Mouse (Mus musculus): ENCODE measurements around the gene Cnot10.

The Cnot10 gene

GRCm38 (mm10) chr9:114549117-114549516, 90.9 kb downstream of the Cnot10 start:
- no peak for DNase-seq (ENCODE audit: low spot score in 2 of 2)

DNA sequence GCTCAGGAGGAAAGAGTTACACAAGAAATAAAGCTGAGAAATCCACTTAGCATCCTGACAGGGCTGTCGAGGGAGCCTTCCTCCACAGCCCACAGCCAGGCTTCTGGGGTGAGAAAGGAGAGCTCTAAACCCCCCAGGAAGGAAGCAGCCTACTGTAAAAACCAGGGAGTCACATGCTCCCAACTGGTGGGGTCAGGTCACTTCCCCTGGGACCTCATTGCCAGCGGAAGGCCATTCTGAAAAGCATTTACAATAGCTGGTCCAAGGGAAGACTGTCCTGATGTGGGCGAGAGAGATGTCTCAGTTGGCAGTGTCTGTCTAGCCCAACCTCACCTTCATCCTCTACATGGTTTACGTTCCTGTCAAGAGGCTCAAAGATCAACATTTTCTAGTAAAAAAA, 91.5 kb downstream of the Cnot10 start:
- DNase-seq (ENCODE audit: low spot score in 2 of 2): no peak

GRCm38 (mm10) chr9:114547643-114548077, 92.3 kb downstream of the Cnot10 start:
- no peak for DNase-seq (ENCODE audit: low spot score in 2 of 2)

DNA sequence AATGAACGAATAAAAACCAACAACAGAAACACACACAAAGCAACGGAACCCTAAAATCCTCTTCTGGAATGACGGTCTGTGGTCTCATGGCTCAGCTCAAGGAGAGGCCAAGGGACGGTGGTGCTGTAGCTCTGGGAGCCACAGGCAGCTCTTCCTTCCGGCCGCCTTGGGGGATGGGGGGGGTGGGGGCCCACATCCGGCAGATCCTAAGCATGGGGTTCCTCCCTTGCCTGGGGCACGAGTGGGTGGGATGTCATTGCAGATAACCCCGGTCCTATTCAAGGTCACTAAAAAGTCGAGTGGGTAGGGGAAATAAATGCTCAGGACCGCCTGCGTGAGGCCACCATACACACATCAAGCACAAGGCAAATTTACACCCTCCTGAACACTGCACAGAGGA, 93.2 kb downstream of the Cnot10 start:
- DNase-seq (ENCODE audit: low spot score in 2 of 2): no peak

GRCm38 (mm10) chr9:114544754-114545393, 95.1 kb downstream of the Cnot10 start:
- DNase-seq (ENCODE audit: low spot score in 2 of 2): no peak

DNA sequence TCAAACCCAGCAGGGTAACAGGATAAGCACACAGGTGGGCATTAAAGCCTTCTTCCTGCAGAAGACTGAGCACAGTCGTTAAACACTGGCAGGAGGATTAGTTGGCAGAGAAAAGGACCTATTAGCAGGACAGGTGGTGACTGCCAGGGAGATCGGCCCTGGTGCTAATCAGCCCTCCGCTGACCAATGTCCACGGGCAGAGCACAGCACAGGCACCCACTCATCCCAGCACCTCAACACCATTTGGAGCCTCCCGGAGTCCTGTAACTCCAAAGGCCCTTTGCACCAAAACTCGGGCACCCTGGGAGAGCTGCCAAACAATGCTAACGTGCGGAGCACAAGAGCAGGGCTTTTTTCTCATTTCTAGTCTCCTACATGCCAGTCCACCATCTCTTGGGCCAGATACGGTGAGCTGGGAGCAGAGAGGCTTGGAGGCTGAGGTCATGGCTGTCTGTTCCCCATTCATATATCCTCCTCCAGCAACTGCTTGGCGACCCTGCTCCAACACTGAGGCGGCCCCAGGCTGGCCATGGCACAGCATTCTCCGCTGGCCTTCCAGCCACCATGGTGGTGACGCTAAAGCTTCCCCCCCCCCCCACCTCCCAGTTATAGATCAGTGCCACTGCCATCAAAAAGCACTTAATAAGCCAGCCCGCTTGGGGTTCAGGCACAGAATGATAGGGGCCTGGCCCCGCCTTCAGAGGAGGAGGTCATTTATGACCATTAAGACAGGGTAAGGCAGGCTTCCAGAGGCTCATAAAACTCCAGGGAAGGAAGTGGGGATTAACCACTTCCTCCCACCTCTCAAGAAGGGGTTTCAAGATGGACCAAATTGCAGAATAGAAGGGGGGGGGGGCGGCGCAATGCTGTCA, 95.9 kb downstream of the Cnot10 start:
- DNase-seq (ENCODE audit: low spot score in 2 of 2): no peak

GRCm38 (mm10) chr9:114541279-114541741, 98.7 kb downstream of the Cnot10 start:
- no peak for DNase-seq (ENCODE audit: low spot score in 2 of 2)

DNA sequence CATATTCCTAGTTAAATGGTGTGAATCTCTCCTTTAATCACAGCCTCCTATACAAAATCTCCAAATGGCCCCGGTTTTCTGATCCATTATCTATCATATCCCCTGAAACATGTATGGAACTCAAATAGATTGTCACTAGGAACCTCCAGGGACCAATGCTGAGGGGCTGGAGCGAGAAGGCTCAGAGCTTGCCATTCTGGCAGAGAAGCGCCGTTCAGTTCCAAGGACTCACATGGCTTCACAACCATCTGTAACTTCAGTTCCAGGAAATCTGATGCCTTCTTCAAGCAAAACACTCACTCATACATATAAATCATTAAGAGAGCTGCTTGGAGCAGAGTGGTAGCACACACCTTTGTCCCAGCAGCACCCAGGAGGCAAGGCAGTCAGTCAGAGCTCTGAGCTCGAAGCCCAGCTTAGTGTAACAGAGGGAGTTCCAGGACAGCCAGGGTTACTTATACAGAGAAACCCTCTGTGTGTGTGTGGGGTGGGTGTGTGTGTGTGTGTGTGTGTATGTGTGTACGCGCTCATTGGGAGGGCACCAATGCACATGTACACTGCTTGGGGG, 100.9 kb downstream of the Cnot10 start:
- DNase-seq (ENCODE audit: low spot score in 2 of 2): no peak

GRCm38 (mm10) chr9:114536628-114537027, 103.4 kb downstream of the Cnot10 start:
- no peak for DNase-seq (ENCODE audit: low spot score in 2 of 2)
